Mouse (Mus musculus): ENCODE measurements at regions not wholly inside any gene's neighbourhood (a gene's known extent, or its start where the extent isn't known, plus 50 kb on each side); places are given as distances from the start of the nearest gene placed in this dataset.

GRCm38 (mm10) chr16:57863206-57863860, 108.8 kb upstream of the Col8a1 start:
- H3K4me1 ChIP-seq (replicated peaks; ENCODE audit: control insufficient read depth, insufficient read depth, low read length): no peaks in the 10 kb centered on the region
- 75% methylated on average over 9 of the region's 9 CpGs for WGBS
- H3K36me3 ChIP-seq (ENCODE audit: control insufficient read depth, insufficient read depth, low read length): no peaks in the 10 kb centered on the region
- no peaks in the 10 kb centered on the region for H3K27me3 ChIP-seq (ENCODE audit: control insufficient read depth, insufficient read depth, low read depth, low read length)
- no peak overlapping the region for H3K27ac ChIP-seq (ENCODE audit: low read length)
- no peaks in the 10 kb centered on the region for H3K9me3 ChIP-seq (ENCODE audit: control insufficient read depth, low read length)
- ATAC-seq (ENCODE audit: low read depth): no peak
- no peak overlapping the region for H3K9ac ChIP-seq (ENCODE audit: low read length)
- H3K4me3 ChIP-seq (ENCODE audit: low read length): no peak overlapping the region
- H3K4me2 ChIP-seq (ENCODE audit: low read depth, low read length): no peak overlapping the region

GRCm38 (mm10) chr16:57876857-57877256, 122.3 kb upstream of the Col8a1 start:
- Histone ChIP-seq H3K4me1 (replicated peaks; ENCODE audit: control insufficient read depth, insufficient read depth, low read length) (no peaks in the 10 kb centered on the region), H3K4me2 (ENCODE audit: low read depth, low read length) (no peak overlapping the region), H3K27ac (ENCODE audit: low read length) (no peak overlapping the region), H3K36me3 (ENCODE audit: control insufficient read depth, insufficient read depth, low read length) (no peaks in the 10 kb centered on the region), H3K9ac (ENCODE audit: low read length) (no peak overlapping the region), H3K4me3 (ENCODE audit: low read length) (no peak overlapping the region), H3K27me3 (ENCODE audit: control insufficient read depth, insufficient read depth, low read depth, low read length) (no peaks in the 10 kb centered on the region), H3K9me3 (ENCODE audit: control insufficient read depth, low read length) (no peaks in the 10 kb centered on the region)
- ATAC-seq (ENCODE audit: low read depth): no peak
- WGBS: 92% methylated on average over 4 of the region's 4 CpGs

DNA sequence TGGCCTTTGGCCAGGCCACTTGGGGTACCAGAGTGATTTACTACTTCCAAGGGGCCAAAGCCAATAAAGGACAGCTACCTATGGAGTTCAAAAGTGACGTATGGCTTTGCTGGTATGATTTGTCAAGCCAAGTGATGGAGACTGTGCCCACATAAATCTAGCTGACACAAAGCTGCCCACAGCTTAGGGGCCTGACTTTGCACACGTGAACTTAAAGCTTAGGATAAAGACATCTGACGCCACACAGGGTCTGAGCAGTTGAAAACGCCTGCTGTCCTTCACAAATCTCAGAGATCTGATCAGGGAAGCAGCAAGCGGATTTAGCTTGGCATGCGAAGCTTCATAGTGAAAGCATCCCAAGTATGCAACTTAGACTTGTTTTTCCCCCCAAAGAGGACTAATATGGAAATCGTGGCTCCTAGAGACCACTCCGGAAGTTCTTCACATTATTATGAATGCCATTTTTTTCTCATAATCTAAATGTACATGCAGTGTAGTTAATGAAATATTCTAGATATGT, 127.1 kb upstream of the Col8a1 start:
- 61% methylated on average over 8 of the region's 8 CpGs for WGBS
- H3K36me3 ChIP-seq (ENCODE audit: control insufficient read depth, insufficient read depth, low read length): no peaks in the 10 kb centered on the region
- H3K4me3 ChIP-seq (ENCODE audit: low read length): no peak overlapping the region
- H3K9ac ChIP-seq (ENCODE audit: low read length): no peak overlapping the region
- H3K27ac ChIP-seq (ENCODE audit: low read length): no peak overlapping the region
- H3K9me3 ChIP-seq (ENCODE audit: control insufficient read depth, low read length): no peaks in the 10 kb centered on the region
- no peak overlapping the region for H3K4me2 ChIP-seq (ENCODE audit: low read depth, low read length)
- no peaks in the 10 kb centered on the region for H3K27me3 ChIP-seq (ENCODE audit: control insufficient read depth, insufficient read depth, low read depth, low read length)
- no peak for ATAC-seq (ENCODE audit: low read depth)
- H3K4me1 ChIP-seq (replicated peaks; ENCODE audit: control insufficient read depth, insufficient read depth, low read length): no peaks in the 10 kb centered on the region

- H3K4me3 ChIP-seq (ENCODE audit: low read length): no peak overlapping the region
- H3K27me3 ChIP-seq (ENCODE audit: control insufficient read depth, insufficient read depth, low read depth, low read length): no peaks in the 10 kb centered on the region
- 65% methylated on average over 2 of the region's 2 CpGs for WGBS
- no peaks in the 10 kb centered on the region for H3K36me3 ChIP-seq (ENCODE audit: control insufficient read depth, insufficient read depth, low read length)
- ATAC-seq (ENCODE audit: low read depth): no peak
- no peak overlapping the region for H3K4me2 ChIP-seq (ENCODE audit: low read depth, low read length)
- no peaks in the 10 kb centered on the region for H3K4me1 ChIP-seq (replicated peaks; ENCODE audit: control insufficient read depth, insufficient read depth, low read length)
- H3K9ac ChIP-seq (ENCODE audit: low read length): no peak overlapping the region
- no peaks in the 10 kb centered on the region for H3K9me3 ChIP-seq (ENCODE audit: control insufficient read depth, low read length)
- H3K27ac ChIP-seq (ENCODE audit: low read length): no peak overlapping the region
Observed at GRCm38 (mm10) chr16:57888138-57888537, 133.6 kb upstream of the Col8a1 start.

- H3K27ac ChIP-seq (ENCODE audit: low read length): no peak overlapping the region
- no peak overlapping the region for H3K4me3 ChIP-seq (ENCODE audit: low read length)
- 61% methylated on average over 2 of the region's 2 CpGs for WGBS
- H3K9me3 ChIP-seq (ENCODE audit: control insufficient read depth, low read length): no peaks in the 10 kb centered on the region
- H3K36me3 ChIP-seq (ENCODE audit: control insufficient read depth, insufficient read depth, low read length): no peaks in the 10 kb centered on the region
- no peak overlapping the region for H3K9ac ChIP-seq (ENCODE audit: low read length)
- no peaks in the 10 kb centered on the region for H3K27me3 ChIP-seq (ENCODE audit: control insufficient read depth, insufficient read depth, low read depth, low read length)
- no peak for ATAC-seq (ENCODE audit: low read depth)
- no peaks in the 10 kb centered on the region for H3K4me1 ChIP-seq (replicated peaks; ENCODE audit: control insufficient read depth, insufficient read depth, low read length)
- H3K4me2 ChIP-seq (ENCODE audit: low read depth, low read length): no peak overlapping the region
Observed at GRCm38 (mm10) chr16:57888553-57888952, 134.0 kb upstream of the Col8a1 start.

GRCm38 (mm10) chr16:57890135-57890534, 135.6 kb upstream of the Col8a1 start:
- ATAC-seq (ENCODE audit: low read depth): no peak
- no peaks in the 10 kb centered on the region for H3K36me3 ChIP-seq (ENCODE audit: control insufficient read depth, insufficient read depth, low read length)
- H3K27ac ChIP-seq (ENCODE audit: low read length): no peak overlapping the region
- H3K9me3 ChIP-seq (ENCODE audit: control insufficient read depth, low read length): no peaks in the 10 kb centered on the region
- H3K9ac ChIP-seq (ENCODE audit: low read length): no peak overlapping the region
- H3K4me2 ChIP-seq (ENCODE audit: low read depth, low read length): no peak overlapping the region
- no peak overlapping the region for H3K4me3 ChIP-seq (ENCODE audit: low read length)
- H3K27me3 ChIP-seq (ENCODE audit: control insufficient read depth, insufficient read depth, low read depth, low read length): no peaks in the 10 kb centered on the region
- WGBS: 83% methylated on average over 5 of the region's 5 CpGs
- no peaks in the 10 kb centered on the region for H3K4me1 ChIP-seq (replicated peaks; ENCODE audit: control insufficient read depth, insufficient read depth, low read length)

- ATAC-seq (ENCODE audit: low read depth): no peak
- no peak overlapping the region for H3K9ac ChIP-seq (ENCODE audit: low read length)
- H3K4me1 ChIP-seq (replicated peaks; ENCODE audit: control insufficient read depth, insufficient read depth, low read length): no peaks in the 10 kb centered on the region
- WGBS: 79% methylated on average over 2 of the region's 2 CpGs
- no peaks in the 10 kb centered on the region for H3K9me3 ChIP-seq (ENCODE audit: control insufficient read depth, low read length)
- no peaks in the 10 kb centered on the region for H3K36me3 ChIP-seq (ENCODE audit: control insufficient read depth, insufficient read depth, low read length)
- no peaks in the 10 kb centered on the region for H3K27me3 ChIP-seq (ENCODE audit: control insufficient read depth, insufficient read depth, low read depth, low read length)
- no peak overlapping the region for H3K27ac ChIP-seq (ENCODE audit: low read length)
- H3K4me3 ChIP-seq (ENCODE audit: low read length): no peak overlapping the region
- no peak overlapping the region for H3K4me2 ChIP-seq (ENCODE audit: low read depth, low read length)
Observed at GRCm38 (mm10) chr16:57893111-57893510, 138.6 kb upstream of the Col8a1 start.

- no peaks in the 10 kb centered on the region for H3K36me3 ChIP-seq (ENCODE audit: control insufficient read depth, insufficient read depth, low read length)
- H3K4me1 ChIP-seq (replicated peaks; ENCODE audit: control insufficient read depth, insufficient read depth, low read length): no peaks in the 10 kb centered on the region
- H3K27me3 ChIP-seq (ENCODE audit: control insufficient read depth, insufficient read depth, low read depth, low read length): no peaks in the 10 kb centered on the region
- H3K9me3 ChIP-seq (ENCODE audit: control insufficient read depth, low read length): no peaks in the 10 kb centered on the region
- H3K27ac ChIP-seq (ENCODE audit: low read length): no peak overlapping the region
- no peak overlapping the region for H3K4me3 ChIP-seq (ENCODE audit: low read length)
- H3K9ac ChIP-seq (ENCODE audit: low read length): no peak overlapping the region
- H3K4me2 ChIP-seq (ENCODE audit: low read depth, low read length): no peak overlapping the region
- no peak for ATAC-seq (ENCODE audit: low read depth)
- 77% methylated on average over 5 of the region's 5 CpGs for WGBS
Observed at GRCm38 (mm10) chr16:57893698-57894352, 139.3 kb upstream of the Col8a1 start.

GRCm38 (mm10) chr16:57901006-57901405, 146.5 kb upstream of the Col8a1 start:
- Histone ChIP-seq H3K9me3 (ENCODE audit: control insufficient read depth, low read length) (no peaks in the 10 kb centered on the region), H3K4me2 (ENCODE audit: low read depth, low read length) (no peak overlapping the region), H3K27ac (ENCODE audit: low read length) (no peak overlapping the region), H3K4me1 (replicated peaks; ENCODE audit: control insufficient read depth, insufficient read depth, low read length) (no peaks in the 10 kb centered on the region), H3K9ac (ENCODE audit: low read length) (no peak overlapping the region), H3K27me3 (ENCODE audit: control insufficient read depth, insufficient read depth, low read depth, low read length) (no peaks in the 10 kb centered on the region), H3K36me3 (ENCODE audit: control insufficient read depth, insufficient read depth, low read length) (no peaks in the 10 kb centered on the region), H3K4me3 (ENCODE audit: low read length) (no peak overlapping the region)
- 62% methylated on average over 4 of the region's 4 CpGs for WGBS
- no peak for ATAC-seq (ENCODE audit: low read depth)

All from lung, embryonic 16.5 days (tissue).